Mouse (Mus musculus): ENCODE results near the gene Pde8a. TPM values are rescaled to one million over a fixed set of nuclear protein-coding genes. Genes with fewer than 3 reads are reported as not detected.

Pde8a gene
- polyA plus RNA-seq, 1 experiment from 2014 or later, result 3.5 TPM

GRCm38 (mm10) chr7:81345447-81346170 is 132.2 kb downstream of the Pde8a start:
- no peak for DNase-seq (ENCODE audit: low spot score)
- 61% methylated on average over 15 of the region's 15 CpGs for WGBS

GRCm38 (mm10) chr7:81348206-81348605 is 134.8 kb downstream of the Pde8a start:
- peaks cover 6% of the 10 kb centered on the region for H3K4me1 ChIP-seq (ENCODE audit: control insufficient read depth, insufficient read depth, low read length)
- DNase-seq (ENCODE audit: low spot score) (no peak), ATAC-seq (ENCODE audit: insufficient number of reproducible peaks, low FRiP score, low TSS enrichment, low read depth) (no peak)
- WGBS, result 73% methylated on average over 7 of the region's 7 CpGs
- no peaks in the 10 kb centered on the region for H3K9me3 ChIP-seq (ENCODE audit: control insufficient read depth, low read length)
- H3K27me3 ChIP-seq (ENCODE audit: control insufficient read depth, insufficient read depth, low read length), result no peaks in the 10 kb centered on the region
- no peak overlapping the region for H3K27ac ChIP-seq (replicated peaks; ENCODE audit: low read depth, low read length)
- H3K36me3 ChIP-seq (ENCODE audit: control insufficient read depth, insufficient read depth, low read length), result peaks cover 6% of the 10 kb centered on the region; the same call in 1 of the 2 replicates
- H3K9ac ChIP-seq (ENCODE audit: low read length), result no peak overlapping the region
- H3K4me2 ChIP-seq (ENCODE audit: low read depth, severe bottlenecking), result no peak overlapping the region
- H3K4me3 ChIP-seq (ENCODE audit: low read depth, low read length), result no peak overlapping the region

More at GRCm38 (mm10) chr7:81345447-81346170, 132.2 kb downstream of the Pde8a start:
- H3K36me3 ChIP-seq (ENCODE audit: control insufficient read depth, insufficient read depth, low read length), result peaks cover 22% of the 10 kb centered on the region
- peaks cover 11% of the 10 kb centered on the region for H3K4me1 ChIP-seq (ENCODE audit: control insufficient read depth, insufficient read depth, low read length)
- H3K9me3 ChIP-seq (ENCODE audit: control insufficient read depth, low read length), result no peaks in the 10 kb centered on the region
- no peaks in the 10 kb centered on the region for H3K27me3 ChIP-seq (ENCODE audit: control insufficient read depth, insufficient read depth, low read length)
- peak overlapping the region; percentile 97 for H3K4me3 ChIP-seq (ENCODE audit: low read depth, low read length)
- peak overlapping the region; percentile 57 for H3K9ac ChIP-seq (ENCODE audit: low read length)
- H3K27ac ChIP-seq (replicated peaks; ENCODE audit: low read depth, low read length), result no peak overlapping the region
- ATAC-seq (ENCODE audit: insufficient number of reproducible peaks, low FRiP score, low TSS enrichment, low read depth), result peak; percentile 9; the same call in 1 of the 2 replicates
- H3K4me2 ChIP-seq (ENCODE audit: low read depth, severe bottlenecking), result peak overlapping the region; percentile 50

- DNase-seq (ENCODE audit: low spot score) (no peak), ATAC-seq (ENCODE audit: insufficient number of reproducible peaks, low FRiP score, low TSS enrichment, low read depth) (no peak)
- H3K4me2 ChIP-seq (ENCODE audit: low read depth, severe bottlenecking), result no peak overlapping the region
- H3K36me3 ChIP-seq (ENCODE audit: control insufficient read depth, insufficient read depth, low read length), result no peaks in the 10 kb centered on the region
- no peak overlapping the region for H3K9ac ChIP-seq (ENCODE audit: low read length)
- H3K9me3 ChIP-seq (ENCODE audit: control insufficient read depth, low read length), result no peaks in the 10 kb centered on the region
- H3K27me3 ChIP-seq (ENCODE audit: control insufficient read depth, insufficient read depth, low read length), result no peaks in the 10 kb centered on the region
- H3K4me3 ChIP-seq (ENCODE audit: low read depth, low read length), result no peak overlapping the region
- H3K27ac ChIP-seq (replicated peaks; ENCODE audit: low read depth, low read length), result no peak overlapping the region
- 76% methylated on average over 4 of the region's 4 CpGs for WGBS
- no peaks in the 10 kb centered on the region for H3K4me1 ChIP-seq (ENCODE audit: control insufficient read depth, insufficient read depth, low read length)
These were observed 138.4 kb downstream of the Pde8a start for GRCm38 (mm10) chr7:81351826-81352225.

- H3K9ac ChIP-seq (ENCODE audit: low read length), result no peak overlapping the region
- no peak for ATAC-seq (ENCODE audit: insufficient number of reproducible peaks, low FRiP score, low TSS enrichment, low read depth)
- H3K4me2 ChIP-seq (ENCODE audit: low read depth, severe bottlenecking), result no peak overlapping the region
- H3K4me3 ChIP-seq (ENCODE audit: low read depth, low read length), result no peak overlapping the region
- H3K27me3 ChIP-seq (ENCODE audit: control insufficient read depth, insufficient read depth, low read length), result no peaks in the 10 kb centered on the region
- DNase-seq (ENCODE audit: low spot score), result peak; percentile 50
- H3K27ac ChIP-seq (replicated peaks; ENCODE audit: low read depth, low read length), result no peak overlapping the region
- WGBS, result 35% methylated on average over 7 of the region's 7 CpGs
- no peaks in the 10 kb centered on the region for H3K4me1 ChIP-seq (ENCODE audit: control insufficient read depth, insufficient read depth, low read length)
- no peaks in the 10 kb centered on the region for H3K9me3 ChIP-seq (ENCODE audit: control insufficient read depth, low read length)
- H3K36me3 ChIP-seq (ENCODE audit: control insufficient read depth, insufficient read depth, low read length), result no peaks in the 10 kb centered on the region
These were observed 142.3 kb downstream of the Pde8a start for GRCm38 (mm10) chr7:81355746-81356145.

- 96% methylated on average over 1 of the region's 1 CpGs for WGBS
- no peak overlapping the region for H3K4me2 ChIP-seq (ENCODE audit: low read depth, severe bottlenecking)
- H3K9ac ChIP-seq (ENCODE audit: low read length), result no peak overlapping the region
- no peaks in the 10 kb centered on the region for H3K27me3 ChIP-seq (ENCODE audit: control insufficient read depth, insufficient read depth, low read length)
- no peak overlapping the region for H3K27ac ChIP-seq (replicated peaks; ENCODE audit: low read depth, low read length)
- DNase-seq (ENCODE audit: low spot score) (no peak), ATAC-seq (ENCODE audit: insufficient number of reproducible peaks, low FRiP score, low TSS enrichment, low read depth) (no peak)
- H3K4me1 ChIP-seq (ENCODE audit: control insufficient read depth, insufficient read depth, low read length), result no peaks in the 10 kb centered on the region
- no peaks in the 10 kb centered on the region for H3K9me3 ChIP-seq (ENCODE audit: control insufficient read depth, low read length)
- no peak overlapping the region for H3K4me3 ChIP-seq (ENCODE audit: low read depth, low read length)
- H3K36me3 ChIP-seq (ENCODE audit: control insufficient read depth, insufficient read depth, low read length), result no peaks in the 10 kb centered on the region
These were observed 143.0 kb downstream of the Pde8a start for GRCm38 (mm10) chr7:81356360-81356759.

GRCm38 (mm10) chr7:81356975-81357374 is 143.6 kb downstream of the Pde8a start:
- Histone ChIP-seq H3K9me3 (ENCODE audit: control insufficient read depth, low read length) (no peaks in the 10 kb centered on the region), H3K27ac (replicated peaks; ENCODE audit: low read depth, low read length) (no peak overlapping the region), H3K4me3 (ENCODE audit: low read depth, low read length) (no peak overlapping the region), H3K27me3 (ENCODE audit: control insufficient read depth, insufficient read depth, low read length) (no peaks in the 10 kb centered on the region), H3K4me1 (ENCODE audit: control insufficient read depth, insufficient read depth, low read length) (no peaks in the 10 kb centered on the region), H3K36me3 (ENCODE audit: control insufficient read depth, insufficient read depth, low read length) (no peaks in the 10 kb centered on the region), H3K4me2 (ENCODE audit: low read depth, severe bottlenecking) (no peak overlapping the region), H3K9ac (ENCODE audit: low read length) (no peak overlapping the region)
- ATAC-seq (ENCODE audit: insufficient number of reproducible peaks, low FRiP score, low TSS enrichment, low read depth) (no peak), DNase-seq (ENCODE audit: low spot score) (no peak)
- 86% methylated on average over 7 of the region's 7 CpGs for WGBS

- no peak for DNase-seq (ENCODE audit: low spot score)
- Histone ChIP-seq H3K36me3 (ENCODE audit: control insufficient read depth, insufficient read depth, low read length) (no peaks in the 10 kb centered on the region), H3K4me1 (ENCODE audit: control insufficient read depth, insufficient read depth, low read length) (no peaks in the 10 kb centered on the region), H3K4me2 (ENCODE audit: low read depth, severe bottlenecking) (no peak overlapping the region), H3K9ac (ENCODE audit: low read length) (no peak overlapping the region), H3K9me3 (ENCODE audit: control insufficient read depth, low read length) (no peaks in the 10 kb centered on the region), H3K27me3 (ENCODE audit: control insufficient read depth, insufficient read depth, low read length) (no peaks in the 10 kb centered on the region), H3K27ac (replicated peaks; ENCODE audit: low read depth, low read length) (no peak overlapping the region), H3K4me3 (ENCODE audit: low read depth, low read length) (no peak overlapping the region)
- WGBS, result 82% methylated on average over 3 of the region's 3 CpGs
- no peak for ATAC-seq (ENCODE audit: insufficient number of reproducible peaks, low FRiP score, low TSS enrichment, low read depth)
These were observed 154.6 kb downstream of the Pde8a start for GRCm38 (mm10) chr7:81367946-81368345.

GRCm38 (mm10) chr7:81369724-81370123 is 156.3 kb downstream of the Pde8a start:
- no peak overlapping the region for H3K27ac ChIP-seq (replicated peaks; ENCODE audit: low read depth, low read length)
- WGBS, result 75% methylated on average over 3 of the region's 3 CpGs
- no peak overlapping the region for H3K9ac ChIP-seq (ENCODE audit: low read length)
- no peaks in the 10 kb centered on the region for H3K4me1 ChIP-seq (ENCODE audit: control insufficient read depth, insufficient read depth, low read length)
- H3K4me2 ChIP-seq (ENCODE audit: low read depth, severe bottlenecking), result no peak overlapping the region
- DNase-seq (ENCODE audit: low spot score), result no peak
- H3K27me3 ChIP-seq (ENCODE audit: control insufficient read depth, insufficient read depth, low read length), result no peaks in the 10 kb centered on the region
- ATAC-seq (ENCODE audit: insufficient number of reproducible peaks, low FRiP score, low TSS enrichment, low read depth), result no peak
- H3K36me3 ChIP-seq (ENCODE audit: control insufficient read depth, insufficient read depth, low read length), result no peaks in the 10 kb centered on the region
- no peaks in the 10 kb centered on the region for H3K9me3 ChIP-seq (ENCODE audit: control insufficient read depth, low read length)
- H3K4me3 ChIP-seq (ENCODE audit: low read depth, low read length), result no peak overlapping the region

GRCm38 (mm10) chr7:81371811-81372210 is 158.4 kb downstream of the Pde8a start:
- H3K36me3 ChIP-seq (ENCODE audit: control insufficient read depth, insufficient read depth, low read length), result no peaks in the 10 kb centered on the region
- DNase-seq (ENCODE audit: low spot score), result no peak
- H3K4me2 ChIP-seq (ENCODE audit: low read depth, severe bottlenecking), result no peak overlapping the region
- WGBS, result 14% methylated on average over 5 of the region's 5 CpGs
- H3K4me1 ChIP-seq (ENCODE audit: control insufficient read depth, insufficient read depth, low read length), result no peaks in the 10 kb centered on the region
- ATAC-seq (ENCODE audit: insufficient number of reproducible peaks, low FRiP score, low TSS enrichment, low read depth), result no peak
- H3K27ac ChIP-seq (replicated peaks; ENCODE audit: low read depth, low read length), result no peak overlapping the region
- H3K4me3 ChIP-seq (ENCODE audit: low read depth, low read length), result no peak overlapping the region
- H3K27me3 ChIP-seq (ENCODE audit: control insufficient read depth, insufficient read depth, low read length), result no peaks in the 10 kb centered on the region
- H3K9me3 ChIP-seq (ENCODE audit: control insufficient read depth, low read length), result no peaks in the 10 kb centered on the region
- no peak overlapping the region for H3K9ac ChIP-seq (ENCODE audit: low read length)
